Mouse (Mus musculus): ENCODE data around the gene Trpc3.
A peak's percentile ranks its signal among the peaks of the same experiment; 100 is the strongest.
"Not testable (repeated sequence)": the region's sequence is repeated elsewhere in the genome, so short reads cannot be mapped to it uniquely, and the experiment has no call there.

Trpc3 gene

GRCm38 (mm10) chr3:36599773-36600172 is 90.2 kb downstream of the Trpc3 start:
- not testable (repeated sequence) for DNase-seq (ENCODE audit: low read depth, low spot score)

GRCm38 (mm10) chr3:36598811-36599210 is 91.2 kb downstream of the Trpc3 start:
- DNase-seq (ENCODE audit: low read depth, low spot score) = no peak

GRCm38 (mm10) chr3:36571827-36572378 is 118.1 kb downstream of the Trpc3 start, which contains the start of gene Ccna2:
Gene Ccna2, minus strand, starts transcription at chr3:36572150.
- DNase-seq (ENCODE audit: low read depth, low spot score) = peak; percentile 99

DNA sequence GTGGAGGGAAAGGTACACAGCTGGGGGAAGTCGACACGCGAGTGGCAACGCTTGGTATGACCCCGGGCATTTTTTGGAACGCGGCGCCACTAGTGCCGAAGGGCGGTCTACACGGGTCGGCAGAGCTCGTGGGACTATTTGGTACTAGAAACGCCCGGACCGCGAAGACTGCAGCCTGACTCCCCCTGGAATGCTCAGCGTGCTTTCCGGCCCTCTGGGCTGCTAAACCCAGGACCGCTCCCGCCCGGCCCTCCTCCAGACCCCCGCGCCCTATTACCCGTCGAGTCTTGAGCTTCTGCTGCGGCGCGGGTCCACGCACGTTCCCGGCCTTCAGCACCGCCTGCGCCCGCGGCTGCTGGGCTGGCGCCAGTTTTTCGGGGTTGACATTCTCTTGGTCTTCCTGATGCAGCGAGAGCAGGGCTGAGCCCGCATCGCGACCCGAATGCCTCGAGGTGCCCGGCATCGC is 118.6 kb downstream of the Trpc3 start:
- peak; percentile 26 for DNase-seq (ENCODE audit: low read depth, low spot score)
